Mouse (Mus musculus) kidney, adult 2 months (tissue): ENCODE data around the gene Cant1.

Experiments
- CTCF ChIP-seq: fragments of 200-500 bp; conservative IDR thresholded peaks from 2 replicates; pipeline ENCODE4 v1.5.1; 2011; ENCODE audit warnings: low read depth, mild to moderate bottlenecking, control low read depth, low read length, moderate library complexity, mixed read lengths; ENCODE audit not compliant: insufficient read depth, insufficient read length
- POLR2A ChIP-seq: fragments of 200-500 bp; IDR thresholded peaks from one replicate; pipeline ENCODE4 v1.6.1; 2011; ENCODE audit warnings: low read depth, low read length, control low read depth

DNA sequence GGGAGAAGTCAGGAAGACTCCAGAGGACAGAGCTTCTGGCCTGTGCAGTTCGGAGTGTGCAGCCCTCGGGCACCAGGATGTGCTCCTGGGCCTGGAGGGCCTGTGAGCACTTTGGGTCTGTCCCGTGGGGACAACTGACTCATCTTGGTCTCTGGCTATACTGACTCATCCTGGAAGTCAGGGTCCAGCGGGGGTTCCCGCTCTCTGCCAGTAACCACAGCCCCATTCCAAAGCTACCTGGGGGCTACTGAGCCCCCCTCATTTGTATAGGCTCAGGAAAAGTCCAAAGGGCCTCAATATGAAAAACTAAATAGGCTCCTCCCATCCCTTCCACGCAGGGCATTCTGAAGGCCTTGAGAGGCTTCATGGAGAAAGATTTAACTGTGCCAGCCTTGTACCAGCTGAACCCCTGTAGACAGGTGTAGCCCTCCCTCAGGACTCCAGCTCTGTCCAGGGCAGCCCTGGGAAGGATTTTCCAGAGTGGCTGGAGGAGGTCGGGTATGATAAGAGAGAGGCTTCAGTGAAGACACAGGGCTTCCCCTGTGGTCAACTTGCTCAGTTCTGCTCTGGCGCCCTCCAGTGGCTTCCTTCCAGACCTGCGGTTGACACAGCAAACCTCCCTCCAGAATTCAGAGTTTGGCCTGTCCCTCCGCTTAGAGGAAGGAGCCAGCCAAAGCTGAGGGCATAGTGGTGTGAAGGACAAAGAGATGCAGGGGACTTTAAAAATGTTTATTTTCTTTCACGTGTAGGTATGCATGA, 39.5 kb downstream of the Cant1 start:
- TF ChIP-seq CTCF (peak; percentile 85), POLR2A (no peak)
